Mouse (Mus musculus): ENCODE results near the gene Fyb2. TPM values are rescaled to one million over a fixed set of nuclear protein-coding genes. Genes with fewer than 3 reads are reported as not detected.

Fyb2 gene
- 0.09 TPM in 1 of 2 replicates, not detected in the other for polyA plus RNA-seq (2016; fragmentation: Nextera tagmentation; extraction: Ambion mirVana)

DNA sequence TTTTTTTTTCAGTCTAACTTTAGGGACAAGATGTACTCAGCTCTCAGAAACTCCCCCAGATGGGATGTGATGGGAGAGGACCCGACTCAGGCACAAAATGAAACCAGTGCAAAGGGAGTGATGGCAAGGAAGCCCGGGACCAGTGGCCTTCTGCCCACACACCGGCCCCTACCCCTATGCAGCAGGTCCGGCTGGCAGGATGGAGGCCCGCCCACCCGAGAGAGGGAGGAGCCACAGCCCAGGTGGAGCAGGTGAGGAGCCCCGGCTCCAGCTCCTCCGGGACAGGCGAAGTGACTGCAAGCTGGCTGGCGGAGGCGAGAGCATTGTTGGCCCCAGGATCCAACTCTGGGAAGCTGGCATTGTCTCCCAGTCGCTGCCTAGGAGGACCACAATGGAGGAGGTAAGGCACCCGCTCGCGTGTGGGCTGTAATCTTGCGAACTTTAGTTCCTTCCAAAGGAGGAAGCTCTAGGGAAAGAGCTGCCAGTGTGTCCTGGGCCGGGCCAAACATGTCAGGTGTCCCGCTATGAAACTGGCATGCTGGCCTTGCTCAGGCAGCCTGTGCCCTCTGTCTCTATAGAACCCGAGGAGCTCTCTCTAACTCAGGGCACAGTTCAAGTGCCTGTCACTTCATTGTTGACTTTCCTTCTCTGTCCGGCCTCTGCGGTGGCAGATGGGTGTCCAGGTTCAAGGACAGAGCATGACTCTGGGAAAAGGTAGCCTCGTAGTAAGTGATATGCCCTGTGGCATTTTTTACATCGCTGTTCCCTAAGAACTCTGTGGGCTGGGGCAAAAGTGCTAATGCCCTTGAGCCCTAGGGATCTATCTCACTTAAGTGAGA is at the start of gene Fyb2:
Gene Fyb2, plus strand, starts transcription at position 166 of the 839 bp plus-strand sequence.
- no peak for DNase-seq (ENCODE audit: low spot score)
- Histone ChIP-seq H3K27me3 (ENCODE audit: low read depth, poor library complexity, severe bottlenecking) (peaks cover 19% of the 10 kb centered on the region), H3K27ac (no peak within 1 kb of the TSS), H3K36me3 (no peaks in the 10 kb centered on the region), H3K9me3 (replicated peaks) (no peaks in the 10 kb centered on the region), H3K4me1 (peaks cover 19% of the 10 kb centered on the region), H3K4me3 (peak within 1 kb of the TSS; percentile 22; the same call in 1 of the 2 replicates)
- 24% methylated on average over 23 of the region's 23 CpGs for WGBS

DNA sequence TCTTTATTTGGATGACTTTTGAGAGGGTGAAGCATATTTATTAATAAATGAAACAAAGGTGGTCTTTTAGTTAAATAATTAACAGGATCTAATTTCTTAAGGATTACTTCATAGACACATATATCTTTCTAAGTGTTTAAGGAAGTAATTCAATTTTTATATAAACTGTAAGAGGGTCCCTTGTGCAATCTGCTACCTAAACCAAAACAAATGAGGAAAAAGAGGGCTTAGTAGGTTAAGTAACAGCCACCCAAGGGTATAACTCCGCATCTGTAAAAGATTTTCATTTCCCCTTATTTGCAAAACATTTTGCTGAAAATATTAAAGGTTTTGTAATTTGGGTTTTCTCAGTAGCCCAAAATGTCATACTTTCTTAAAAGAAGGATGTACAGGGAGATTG is 48.9 kb upstream of the Fyb2 start:
- Histone ChIP-seq H3K36me3 (no peaks in the 10 kb centered on the region), H3K4me3 (no peak overlapping the region), H3K27ac (no peak overlapping the region), H3K4me1 (peaks cover 5% of the 10 kb centered on the region; the same call in 1 of the 2 replicates), H3K9me3 (replicated peaks) (no peaks in the 10 kb centered on the region), H3K27me3 (ENCODE audit: low read depth, poor library complexity, severe bottlenecking) (no peaks in the 10 kb centered on the region)
- no peak for DNase-seq (ENCODE audit: low spot score)
- 92% methylated on average over 1 of the region's 1 CpGs for WGBS

DNA sequence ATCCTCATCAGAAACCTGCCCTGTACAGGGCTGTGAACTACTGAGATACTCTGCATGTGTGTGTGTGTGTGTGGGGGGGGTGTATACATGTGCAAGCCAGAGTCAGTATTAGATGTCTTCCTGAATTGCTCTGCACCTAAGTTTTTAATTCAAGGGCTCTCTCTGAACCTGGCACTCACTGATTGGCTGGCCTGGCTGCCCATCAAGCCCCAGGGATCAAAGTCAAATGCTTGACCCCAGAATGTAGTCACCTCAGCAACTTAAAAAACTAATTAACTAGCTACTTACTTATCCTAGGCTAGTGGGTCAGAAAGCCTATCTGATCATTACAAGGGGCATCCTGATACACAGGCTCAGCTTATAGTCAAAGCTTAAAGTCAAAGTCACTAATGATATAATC is 43.7 kb upstream of the Fyb2 start:
- DNase-seq (ENCODE audit: low spot score) = no peak

DNA sequence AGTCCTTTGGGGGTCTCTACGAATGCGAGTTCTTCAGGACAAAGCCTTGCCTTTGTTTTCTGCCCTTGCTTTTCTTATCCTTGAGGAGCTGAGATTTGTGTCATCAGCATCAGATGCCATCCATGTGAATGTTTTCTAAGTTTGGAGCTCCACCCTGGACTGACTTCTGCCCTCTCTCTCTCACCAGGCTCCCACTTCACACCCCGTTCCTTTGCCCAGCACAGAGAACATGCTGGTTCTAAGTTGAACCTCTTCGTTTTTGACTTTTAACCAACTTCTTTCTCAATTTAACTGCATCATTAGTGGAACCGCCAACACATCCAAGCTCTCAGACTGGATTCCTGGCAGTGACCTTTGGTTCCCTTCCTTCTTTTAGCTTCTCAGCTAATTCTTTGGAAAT is 43.1 kb upstream of the Fyb2 start:
- Histone ChIP-seq H3K4me3 (no peak overlapping the region), H3K4me1 (peaks cover 5% of the 10 kb centered on the region; the same call in 1 of the 2 replicates), H3K9me3 (replicated peaks) (no peaks in the 10 kb centered on the region), H3K36me3 (no peaks in the 10 kb centered on the region), H3K27me3 (ENCODE audit: low read depth, poor library complexity, severe bottlenecking) (no peaks in the 10 kb centered on the region), H3K27ac (no peak overlapping the region)
- 87% methylated on average over 5 of the region's 5 CpGs for WGBS
- no peak for DNase-seq (ENCODE audit: low spot score)

More for the DNA sequence above, 43.7 kb upstream of the Fyb2 start:
- Histone ChIP-seq H3K27ac (no peak overlapping the region), H3K9me3 (replicated peaks) (no peaks in the 10 kb centered on the region), H3K4me1 (peaks cover 5% of the 10 kb centered on the region; the same call in 1 of the 2 replicates), H3K4me3 (no peak overlapping the region), H3K27me3 (ENCODE audit: low read depth, poor library complexity, severe bottlenecking) (no peaks in the 10 kb centered on the region), H3K36me3 (no peaks in the 10 kb centered on the region)

DNA sequence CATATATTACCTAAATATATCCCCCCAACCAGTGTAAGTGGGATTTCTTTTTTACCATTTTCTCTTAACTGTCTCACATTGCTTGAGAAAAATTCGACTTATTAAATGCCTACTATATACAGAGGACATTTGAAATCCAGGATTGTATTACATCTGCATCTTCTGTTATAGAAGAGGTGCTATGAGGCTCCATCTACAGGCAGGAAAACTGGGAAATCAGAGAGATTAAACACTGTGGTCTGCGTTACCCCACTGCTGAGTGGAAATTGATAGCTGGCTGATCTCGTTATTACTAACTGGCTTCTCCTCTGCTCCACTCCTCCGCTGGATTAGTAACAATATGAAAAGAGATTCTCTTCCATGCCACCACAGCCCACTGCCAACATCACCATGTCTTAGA is 37.4 kb upstream of the Fyb2 start:
- H3K4me3 ChIP-seq = no peak overlapping the region
- DNase-seq (ENCODE audit: low spot score) = no peak
- H3K27ac ChIP-seq = no peak overlapping the region
- no peaks in the 10 kb centered on the region for H3K36me3 ChIP-seq
- H3K9me3 ChIP-seq (replicated peaks) = no peaks in the 10 kb centered on the region
- no peaks in the 10 kb centered on the region for H3K4me1 ChIP-seq
- H3K27me3 ChIP-seq (ENCODE audit: low read depth, poor library complexity, severe bottlenecking) = no peaks in the 10 kb centered on the region
- 87% methylated on average over 4 of the region's 4 CpGs for WGBS

DNA sequence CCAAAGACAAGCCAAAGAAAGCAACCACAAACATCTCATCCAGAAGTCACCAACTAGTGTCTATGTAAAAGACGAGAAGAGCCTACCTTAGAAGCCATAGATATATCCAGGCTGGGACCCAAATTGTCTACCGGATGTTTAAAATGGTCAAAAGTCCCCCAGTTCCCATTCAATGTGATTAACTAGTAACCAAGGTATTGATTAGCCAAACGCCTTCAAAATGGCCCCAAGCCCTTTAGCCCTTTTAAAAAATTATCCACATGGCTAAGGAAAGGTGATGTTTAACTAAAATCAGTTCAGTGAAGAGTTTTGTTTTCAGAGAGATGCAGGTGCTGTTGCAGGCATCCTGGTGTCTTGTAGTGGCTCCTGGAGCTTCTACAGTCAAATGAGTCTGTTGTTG is 36.9 kb upstream of the Fyb2 start, which contains the start of gene C8a:
Gene C8a, minus strand, starts transcription at position 76 of the 400 bp plus-strand sequence.
- no peaks in the 10 kb centered on the region for H3K36me3 ChIP-seq
- WGBS = 86% methylated on average over 3 of the region's 3 CpGs
- H3K4me1 ChIP-seq = no peaks in the 10 kb centered on the region
- H3K9me3 ChIP-seq (replicated peaks) = no peaks in the 10 kb centered on the region
- no peak for DNase-seq (ENCODE audit: low spot score)
- no peaks in the 10 kb centered on the region for H3K27me3 ChIP-seq (ENCODE audit: low read depth, poor library complexity, severe bottlenecking)
- no peak within 1 kb of the TSS for H3K4me3 ChIP-seq
- no peak within 1 kb of the TSS for H3K27ac ChIP-seq

DNA sequence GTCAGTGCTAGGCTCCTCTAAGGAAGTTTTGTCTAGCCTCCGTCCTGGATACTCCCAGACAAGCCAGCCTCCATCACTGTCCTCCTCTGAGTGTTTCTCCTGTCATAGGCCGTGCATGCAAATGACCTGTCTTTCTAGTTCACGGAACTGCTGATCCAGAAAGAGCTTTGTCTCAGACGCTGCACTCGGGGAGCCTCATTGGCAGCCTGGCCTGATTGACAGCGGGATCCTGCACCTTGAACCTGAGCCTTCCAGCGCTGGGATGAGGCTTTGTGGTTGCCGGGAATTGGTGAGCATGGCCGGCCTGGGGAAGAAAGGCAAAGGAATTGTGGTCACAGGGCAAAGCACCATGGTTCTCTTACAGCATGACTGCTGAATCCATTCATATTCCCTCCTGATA is 25.8 kb upstream of the Fyb2 start:
- Histone ChIP-seq H3K4me1 (peaks cover 5% of the 10 kb centered on the region; the same call in 1 of the 2 replicates), H3K36me3 (no peaks in the 10 kb centered on the region), H3K27me3 (ENCODE audit: low read depth, poor library complexity, severe bottlenecking) (no peaks in the 10 kb centered on the region), H3K27ac (no peak overlapping the region), H3K4me3 (no peak overlapping the region), H3K9me3 (replicated peaks) (no peaks in the 10 kb centered on the region)
- 82% methylated on average over 9 of the region's 9 CpGs for WGBS
- DNase-seq (ENCODE audit: low spot score) = no peak

DNA sequence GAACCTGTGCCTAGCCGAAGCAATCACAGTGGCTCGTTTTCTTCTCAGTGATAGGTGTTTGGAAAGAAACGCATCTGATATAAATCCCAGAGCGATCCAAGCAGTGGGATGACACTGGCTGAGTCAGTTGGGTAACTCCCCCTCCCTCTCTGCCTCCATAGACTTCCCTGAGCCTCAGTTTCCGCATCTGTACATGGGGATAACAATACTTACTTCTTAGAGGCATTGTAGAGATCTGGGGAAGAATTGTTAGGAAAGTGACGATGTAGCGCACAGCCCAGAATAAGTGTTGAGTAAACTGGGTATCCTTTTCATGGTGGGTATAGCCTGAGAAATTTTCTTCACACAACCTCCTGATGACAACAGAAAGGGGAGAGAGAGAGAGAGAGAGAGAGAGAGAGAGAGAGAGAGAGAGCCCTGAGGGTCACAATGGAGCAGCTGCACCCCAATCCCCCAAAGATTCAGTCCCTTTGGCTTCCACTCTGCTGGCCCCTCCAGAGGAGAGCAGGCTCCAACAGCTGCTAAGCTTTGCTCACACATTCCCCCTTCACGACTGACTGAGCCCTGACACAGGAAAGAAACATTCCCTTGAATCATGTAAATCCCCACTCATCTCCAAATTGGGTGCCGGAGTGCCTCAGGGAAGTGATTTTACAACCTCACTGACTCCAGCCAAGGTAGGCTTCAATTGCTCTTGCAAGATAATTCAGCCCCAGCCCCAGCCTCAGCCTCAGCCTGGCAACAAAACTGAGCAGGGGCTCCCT is 24.6 kb upstream of the Fyb2 start:
- H3K4me1 ChIP-seq = peaks cover 5% of the 10 kb centered on the region; the same call in 1 of the 2 replicates
- no peak overlapping the region for H3K4me3 ChIP-seq
- no peaks in the 10 kb centered on the region for H3K36me3 ChIP-seq
- H3K27me3 ChIP-seq (ENCODE audit: low read depth, poor library complexity, severe bottlenecking) = no peaks in the 10 kb centered on the region
- no peaks in the 10 kb centered on the region for H3K9me3 ChIP-seq (replicated peaks)
- no peak overlapping the region for H3K27ac ChIP-seq
- 75% methylated on average over 9 of the region's 9 CpGs for WGBS
- DNase-seq (ENCODE audit: low spot score) = no peak

DNA sequence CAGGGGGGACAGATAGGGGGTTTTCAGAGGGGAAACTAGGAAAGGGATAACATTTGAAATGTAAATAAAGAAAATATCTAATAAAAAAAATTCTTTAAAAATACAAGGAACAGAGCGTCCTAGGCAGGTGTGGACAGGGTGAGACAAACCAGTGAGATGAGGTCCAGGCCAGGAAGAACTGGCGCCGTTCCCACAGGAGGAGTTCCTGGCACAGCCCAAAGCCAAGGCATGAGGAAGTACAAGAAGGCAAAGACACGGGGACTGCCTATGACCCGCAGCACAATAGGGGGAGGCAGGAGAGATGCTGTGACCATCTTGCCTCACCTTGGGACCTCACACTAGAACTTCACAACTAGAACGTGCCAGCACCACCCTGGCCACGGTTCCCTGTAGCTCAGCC is 21.5 kb upstream of the Fyb2 start:
- 97% methylated on average over 7 of the region's 7 CpGs for WGBS
- no peak overlapping the region for H3K27ac ChIP-seq
- H3K9me3 ChIP-seq (replicated peaks) = no peaks in the 10 kb centered on the region
- no peak for DNase-seq (ENCODE audit: low spot score)
- H3K36me3 ChIP-seq = no peaks in the 10 kb centered on the region
- no peaks in the 10 kb centered on the region; the same call in 1 of the 2 replicates for H3K27me3 ChIP-seq (ENCODE audit: low read depth, poor library complexity, severe bottlenecking)
- H3K4me3 ChIP-seq = no peak overlapping the region
- no peaks in the 10 kb centered on the region for H3K4me1 ChIP-seq

DNA sequence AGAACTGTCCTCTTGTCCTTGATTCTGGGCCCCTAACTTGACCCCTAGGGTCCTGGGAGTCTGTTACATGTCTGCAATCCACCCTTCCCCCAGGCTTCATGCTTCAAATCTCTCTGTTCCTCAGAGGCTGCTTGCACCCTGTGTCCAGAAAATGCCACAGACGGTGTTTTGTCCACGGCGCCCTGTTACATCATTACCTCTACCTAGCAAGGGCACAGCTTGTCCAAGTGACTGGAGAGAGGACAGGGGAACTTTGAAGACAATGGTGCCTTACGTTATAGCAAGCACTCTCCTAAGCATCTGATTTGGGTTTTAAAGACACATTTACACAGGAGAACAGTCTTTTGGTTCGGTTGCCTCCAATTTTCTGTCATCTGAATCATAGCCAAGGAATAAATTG is 19.7 kb upstream of the Fyb2 start:
- no peak overlapping the region for H3K4me3 ChIP-seq
- no peak overlapping the region for H3K27ac ChIP-seq
- no peaks in the 10 kb centered on the region for H3K36me3 ChIP-seq
- no peaks in the 10 kb centered on the region for H3K9me3 ChIP-seq (replicated peaks)
- no peaks in the 10 kb centered on the region for H3K4me1 ChIP-seq
- no peak for DNase-seq (ENCODE audit: low spot score)
- H3K27me3 ChIP-seq (ENCODE audit: low read depth, poor library complexity, severe bottlenecking) = no peaks in the 10 kb centered on the region; the same call in 1 of the 2 replicates
- 87% methylated on average over 5 of the region's 5 CpGs for WGBS

DNA sequence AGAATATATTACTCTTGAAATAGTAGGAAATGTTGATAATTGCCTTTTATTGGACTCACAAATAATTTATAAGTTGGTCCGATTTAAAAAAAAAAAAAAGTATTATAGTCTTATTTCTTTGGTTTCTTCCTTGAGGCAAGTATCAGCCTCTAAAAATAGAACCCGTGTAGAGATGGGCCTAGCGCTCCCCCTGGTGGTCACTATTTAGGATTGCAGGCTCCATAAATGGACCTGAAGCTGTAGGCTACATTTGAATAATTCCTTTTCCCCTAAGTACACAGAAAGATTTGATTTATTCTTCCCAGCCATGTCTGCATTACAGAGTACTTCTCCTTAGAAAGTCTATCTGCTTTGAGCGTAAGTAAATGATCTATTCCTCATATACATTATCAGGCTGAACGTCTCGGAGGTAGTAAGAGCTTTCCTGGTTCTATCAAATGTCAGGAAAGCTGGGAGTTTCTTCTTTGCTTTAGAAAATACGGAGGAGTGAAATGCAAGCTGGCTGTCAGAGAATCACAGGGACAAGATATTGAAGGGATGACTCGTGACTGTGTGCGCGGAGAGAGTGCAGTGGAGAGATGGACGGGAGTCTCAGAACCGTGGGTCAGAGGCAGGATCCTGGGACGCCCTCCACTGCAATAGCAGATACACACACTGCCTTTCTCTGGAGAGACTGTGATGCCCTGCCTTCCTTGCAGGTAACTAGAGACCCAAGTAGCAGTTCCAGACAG is 19.1 kb upstream of the Fyb2 start:
- no peaks in the 10 kb centered on the region for H3K4me1 ChIP-seq
- no peaks in the 10 kb centered on the region; the same call in 1 of the 2 replicates for H3K27me3 ChIP-seq (ENCODE audit: low read depth, poor library complexity, severe bottlenecking)
- H3K9me3 ChIP-seq (replicated peaks) = no peaks in the 10 kb centered on the region
- 62% methylated on average over 13 of the region's 13 CpGs for WGBS
- no peak overlapping the region for H3K4me3 ChIP-seq
- no peak overlapping the region for H3K27ac ChIP-seq
- no peaks in the 10 kb centered on the region for H3K36me3 ChIP-seq
- peak; percentile 69 for DNase-seq (ENCODE audit: low spot score)

DNA sequence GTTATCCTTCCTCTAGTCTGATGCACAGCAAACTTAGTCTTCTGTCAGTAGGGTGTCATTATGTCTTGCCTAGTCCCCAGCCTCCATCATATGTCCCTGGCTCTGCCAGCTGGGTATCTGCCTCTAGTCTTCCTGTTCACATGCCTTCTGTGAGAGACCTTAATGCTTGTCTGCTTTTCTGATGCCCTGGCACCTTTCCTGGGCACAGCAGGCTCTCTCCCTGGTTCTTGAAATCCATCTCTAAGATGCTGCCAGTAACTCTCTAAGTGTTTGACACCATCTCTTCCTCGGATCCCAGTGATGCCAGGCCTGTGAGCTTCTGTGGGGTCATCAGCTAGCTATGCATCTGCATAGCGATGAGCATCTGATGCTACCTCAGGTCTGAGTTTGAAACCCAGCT is 10.4 kb upstream of the Fyb2 start:
- Histone ChIP-seq H3K4me1 (no peaks in the 10 kb centered on the region), H3K36me3 (no peaks in the 10 kb centered on the region), H3K4me3 (no peak overlapping the region), H3K27ac (no peak overlapping the region), H3K9me3 (replicated peaks) (no peaks in the 10 kb centered on the region), H3K27me3 (ENCODE audit: low read depth, poor library complexity, severe bottlenecking) (no peaks in the 10 kb centered on the region)
- 75% methylated on average over 2 of the region's 2 CpGs for WGBS
- no peak for DNase-seq (ENCODE audit: low spot score)
